Mouse (Mus musculus) liver, embryonic 12.5 days (tissue): ENCODE results near the gene Arid4a. TPM values are rescaled to one million over a fixed set of nuclear protein-coding genes. Genes with fewer than 3 reads are reported as not detected.
"Not testable (repeated sequence)": the region's sequence is repeated elsewhere in the genome, so short reads cannot be mapped to it uniquely, and the experiment has no call there.

ENCODE experiments used
- ATAC-seq: fragments of 200-750 bp; cut with Nextera tagmentation; 2 replicates; pipeline ENCODE4 v1.8.0; 2017; ENCODE audit warnings: moderate number of reproducible peaks, mild to moderate bottlenecking, moderate library complexity
- H3K27ac ChIP-seq: fragments of 300-500 bp; sonication (generic); 2 replicates; pipeline ENCODE4 v1.5.1; 2016; ENCODE audit warnings: mild to moderate bottlenecking
- H3K27me3 ChIP-seq: fragments of 300-500 bp; sonication (generic); replicated peaks from 2 replicates; pipeline ENCODE4 v1.6.1; 2016; ENCODE audit warnings: mild to moderate bottlenecking, moderate library complexity
- H3K36me3 ChIP-seq: fragments of 300-500 bp; sonication (generic); 2 replicates; pipeline ENCODE4 v1.6.1; 2016; ENCODE audit warnings: mild to moderate bottlenecking, moderate library complexity
- H3K4me1 ChIP-seq: fragments of 300-500 bp; sonication (generic); 2 replicates; pipeline ENCODE4 v1.6.1; 2016
- H3K4me2 ChIP-seq: fragments of 300-500 bp; sonication (generic); 2 replicates; pipeline ENCODE4 v1.6.1; 2016; ENCODE audit warnings: mild to moderate bottlenecking, moderate library complexity
- H3K4me3 ChIP-seq: fragments of 300-500 bp; sonication (generic); 2 replicates; pipeline ENCODE4 v1.5.1; 2016; ENCODE audit warnings: mild to moderate bottlenecking, moderate library complexity
- H3K9ac ChIP-seq: fragments of 300-500 bp; sonication (generic); 2 replicates; pipeline ENCODE4 v1.6.1; 2016; ENCODE audit warnings: mild to moderate bottlenecking, moderate library complexity
- H3K9me3 ChIP-seq: fragments of 300-500 bp; sonication (generic); replicated peaks from 2 replicates; pipeline ENCODE4 v1.6.1; 2016; ENCODE audit warnings: mild to moderate bottlenecking, moderate library complexity
- WGBS: fragments of 180-500 bp; shearing (Covaris S2); methylation state at CpG from one replicate; pipeline ENCODE4 v1.1.7; 2016; ENCODE audit not compliant: insufficient replicate concordance; 5-methylcytosine and 5-hydroxymethylcytosine counted together
- polyA plus RNA-seq: library from polyadenylated mRNA; unstranded; fragments of >200 nt; fragmentation: Nextera tagmentation; extraction: Ambion mirVana; gene quantifications from 2 replicates; pipeline ENCODE4 v1.2.1, GENCODE M21; 2016

Gene Arid4a
- polyA plus RNA-seq, 1 experiment from 2014 or later, result 23.4 TPM

DNA sequence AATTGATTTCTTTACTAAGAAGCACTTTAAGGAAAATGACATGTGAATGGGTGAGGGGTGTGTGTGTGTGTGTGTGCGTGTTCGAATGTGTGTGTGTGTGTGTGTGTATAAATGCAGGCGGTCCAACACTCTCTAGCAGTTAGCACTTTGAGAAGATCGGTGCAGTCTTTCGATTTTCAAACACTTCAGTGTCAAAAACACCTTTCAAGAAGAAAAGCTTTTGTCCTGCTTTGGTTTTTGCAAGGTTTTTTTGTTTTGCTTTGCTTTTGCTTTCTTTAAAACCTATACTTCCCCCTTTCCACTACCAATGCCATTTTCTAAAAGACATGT, 1.4 kb downstream of the Arid4a start:
- ATAC-seq, result no peak
- peak overlapping the region; percentile 88 for H3K4me2 ChIP-seq
- H3K36me3 ChIP-seq, result peaks cover 41% of the 10 kb centered on the region
- peaks cover 24% of the 10 kb centered on the region for H3K4me1 ChIP-seq
- H3K27ac ChIP-seq, result peak overlapping the region; percentile 98
- 15% methylated on average over 5 of the region's 5 CpGs for WGBS
- H3K4me3 ChIP-seq, result peak overlapping the region; percentile 94
- H3K27me3 ChIP-seq, result no peaks in the 10 kb centered on the region
- no peaks in the 10 kb centered on the region for H3K9me3 ChIP-seq
- H3K9ac ChIP-seq, result peak overlapping the region; percentile 97

DNA sequence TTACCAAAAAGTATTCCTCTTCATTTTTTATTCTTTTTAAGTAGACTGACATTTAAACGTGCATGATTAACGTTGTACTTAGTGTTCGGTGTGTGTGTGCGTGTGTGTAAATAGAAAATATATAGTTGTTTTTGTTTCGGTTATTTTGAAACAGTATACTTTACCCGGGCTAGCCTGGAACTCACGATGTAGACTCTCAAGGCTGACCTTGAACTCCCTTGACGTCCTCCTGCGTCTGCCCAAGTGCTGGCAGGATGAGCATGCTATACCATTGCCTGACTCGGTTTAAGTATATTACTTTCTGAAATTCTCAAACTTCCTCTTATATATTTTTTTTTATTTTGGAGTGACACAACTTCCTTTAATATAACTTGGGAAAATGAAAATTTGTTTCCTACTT, 2.0 kb downstream of the Arid4a start:
- Histone ChIP-seq H3K9ac (no peak overlapping the region), H3K9me3 (no peaks in the 10 kb centered on the region), H3K36me3 (peaks cover 42% of the 10 kb centered on the region), H3K4me3 (peak overlapping the region; percentile 94; the same call in 1 of the 2 replicates), H3K4me1 (peaks cover 20% of the 10 kb centered on the region), H3K4me2 (peak overlapping the region; percentile 88), H3K27me3 (no peaks in the 10 kb centered on the region), H3K27ac (no peak overlapping the region)
- WGBS, result 84% methylated on average over 10 of the region's 10 CpGs
- ATAC-seq, result no peak

DNA sequence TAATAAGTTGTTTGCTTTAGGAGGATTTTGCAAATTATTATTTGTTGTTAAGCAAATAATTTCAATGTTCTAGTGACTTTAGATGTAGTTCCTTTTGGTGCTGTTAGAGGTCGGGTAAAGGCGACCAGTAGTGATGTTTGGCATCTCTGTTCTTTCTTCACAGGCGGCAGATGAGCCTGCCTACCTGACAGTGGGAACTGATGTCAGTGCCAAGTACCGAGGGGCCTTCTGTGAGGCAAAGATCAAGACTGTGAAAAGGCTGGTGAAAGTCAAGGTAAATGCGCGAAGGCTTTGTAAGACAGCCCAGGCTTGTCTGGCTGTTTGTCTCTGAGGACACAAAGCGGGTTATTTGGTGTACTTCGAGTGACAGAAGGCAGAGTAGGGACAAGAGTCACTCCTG, 3.4 kb downstream of the Arid4a start:
- 91% methylated on average over 8 of the region's 8 CpGs for WGBS
- Histone ChIP-seq H3K4me2 (no peak overlapping the region), H3K4me1 (peaks cover 10% of the 10 kb centered on the region), H3K36me3 (peaks cover 51% of the 10 kb centered on the region), H3K4me3 (no peak overlapping the region), H3K27ac (no peak overlapping the region), H3K27me3 (no peaks in the 10 kb centered on the region), H3K9me3 (no peaks in the 10 kb centered on the region), H3K9ac (no peak overlapping the region)
- no peak for ATAC-seq

DNA sequence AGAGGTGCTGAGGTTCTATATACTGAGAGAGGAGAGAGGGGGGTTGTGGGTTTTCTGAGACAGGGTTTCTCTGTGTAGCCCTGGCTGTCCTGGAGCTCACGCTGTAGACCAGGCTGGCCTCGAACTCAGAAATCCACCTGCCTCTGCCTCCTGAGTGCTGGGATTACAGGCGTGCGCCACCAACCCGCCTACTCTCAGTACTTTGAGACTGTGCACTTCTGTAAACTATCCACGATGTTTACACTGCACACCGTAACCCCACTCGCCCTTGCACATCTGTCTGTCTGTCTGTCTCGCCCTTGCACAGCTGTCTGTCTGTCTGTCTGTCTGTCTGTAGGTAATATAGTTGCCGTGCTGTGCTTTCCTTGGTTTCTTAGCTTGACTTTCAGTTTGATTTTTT, 8.6 kb downstream of the Arid4a start:
- no peak for ATAC-seq
- Histone ChIP-seq H3K4me3 (no peak overlapping the region), H3K4me2 (no peak overlapping the region), H3K36me3 (peaks cover 93% of the 10 kb centered on the region), H3K27ac (no peak overlapping the region), H3K9ac (no peak overlapping the region), H3K9me3 (no peaks in the 10 kb centered on the region), H3K27me3 (no peaks in the 10 kb centered on the region), H3K4me1 (no peaks in the 10 kb centered on the region)
- 93% methylated on average over 10 of the region's 10 CpGs for WGBS

DNA sequence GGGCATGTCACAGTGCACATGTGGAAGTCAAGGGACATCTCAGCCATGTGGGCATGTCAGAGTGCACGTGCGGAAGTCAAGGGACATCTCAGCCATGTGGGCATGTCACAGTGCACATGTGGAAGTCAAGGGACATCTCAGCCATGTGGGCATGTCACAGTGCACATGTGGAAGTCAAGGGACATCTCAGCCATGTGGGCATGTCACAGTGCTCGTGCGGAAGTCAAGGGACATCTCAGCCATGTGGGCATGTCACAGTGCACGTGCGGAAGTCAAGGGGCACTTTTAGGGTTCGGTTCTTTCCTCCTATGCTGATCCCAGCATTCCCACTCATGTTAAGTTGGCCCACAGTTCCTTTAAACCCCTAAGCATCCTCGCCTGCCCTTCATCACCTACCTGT, 12.5 kb downstream of the Arid4a start:
- 81% methylated on average over 8 of the region's 8 CpGs for WGBS
- H3K9ac ChIP-seq, H3K4me1 ChIP-seq, H3K4me2 ChIP-seq, ATAC-seq, H3K27ac ChIP-seq, H3K9me3 ChIP-seq, H3K27me3 ChIP-seq, H3K4me3 ChIP-seq: not testable (repeated sequence)
- H3K36me3 ChIP-seq, result peaks cover 85% of the 10 kb centered on the region

DNA sequence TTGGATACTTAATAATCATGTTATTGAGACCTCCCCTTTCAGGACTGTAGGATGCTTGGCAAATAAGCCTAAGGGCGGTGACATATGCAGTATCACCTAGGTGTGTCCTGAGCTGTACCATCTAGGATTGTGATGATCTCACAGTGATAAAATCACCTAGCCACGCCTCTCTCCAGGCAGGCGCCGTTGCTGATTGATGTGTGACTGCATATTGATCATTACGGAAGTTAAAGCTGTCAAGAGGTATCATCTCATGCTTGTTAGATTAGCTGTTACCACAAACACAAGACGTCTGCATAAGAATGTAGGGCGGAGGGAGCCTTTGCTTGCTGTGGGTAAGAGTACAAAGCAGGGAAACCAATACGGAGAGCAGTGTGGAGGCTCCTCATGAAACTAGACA, 14.5 kb downstream of the Arid4a start:
- Histone ChIP-seq H3K4me3 (no peak overlapping the region), H3K36me3 (peaks cover 78% of the 10 kb centered on the region), H3K4me1 (no peaks in the 10 kb centered on the region), H3K27ac (no peak overlapping the region), H3K4me2 (no peak overlapping the region), H3K9me3 (no peaks in the 10 kb centered on the region), H3K27me3 (no peaks in the 10 kb centered on the region), H3K9ac (no peak overlapping the region)
- no peak for ATAC-seq
- WGBS, result 81% methylated on average over 8 of the region's 8 CpGs

DNA sequence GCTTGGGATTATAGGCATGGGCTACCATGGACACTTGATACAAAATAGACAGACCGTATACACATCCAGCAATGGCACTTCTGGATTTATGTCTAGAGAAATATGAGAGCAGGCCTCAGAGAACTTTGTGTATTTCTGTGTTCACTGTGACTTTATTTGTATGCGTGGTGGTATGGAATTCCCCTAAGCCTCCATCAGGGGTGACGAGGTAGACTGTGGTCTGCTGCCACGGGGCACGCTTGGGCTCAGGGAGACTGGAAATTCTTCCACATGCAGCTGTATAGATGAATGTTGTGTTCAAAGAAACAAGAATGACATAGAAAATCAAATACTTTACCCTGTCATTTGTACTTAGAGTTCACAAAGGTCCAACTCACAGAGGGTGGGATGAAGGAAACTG, 14.9 kb downstream of the Arid4a start:
- Histone ChIP-seq H3K9ac (no peak overlapping the region), H3K4me2 (no peak overlapping the region), H3K4me3 (no peak overlapping the region), H3K9me3 (no peaks in the 10 kb centered on the region), H3K27ac (no peak overlapping the region), H3K4me1 (no peaks in the 10 kb centered on the region), H3K27me3 (no peaks in the 10 kb centered on the region), H3K36me3 (peaks cover 75% of the 10 kb centered on the region)
- 93% methylated on average over 5 of the region's 5 CpGs for WGBS
- ATAC-seq, result no peak

DNA sequence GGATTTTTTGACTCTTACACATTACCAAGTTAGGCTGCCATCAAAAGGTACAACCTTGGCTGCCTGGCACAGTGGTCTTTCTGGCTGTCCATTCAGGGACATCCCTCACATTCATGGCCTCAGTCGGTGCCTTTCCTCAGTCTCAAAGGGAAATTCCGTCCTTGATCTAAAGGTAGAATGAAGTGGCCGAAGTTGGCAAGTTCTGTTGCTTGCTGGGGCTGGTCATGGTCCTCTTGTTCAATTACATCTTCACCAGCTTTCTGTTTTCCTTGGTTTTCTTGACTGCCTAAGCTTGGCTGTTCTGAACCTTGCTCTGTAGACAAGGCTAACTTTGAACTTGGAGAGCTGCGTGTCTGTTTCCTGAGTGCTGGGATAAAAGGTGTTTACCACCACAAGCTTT, 20.0 kb downstream of the Arid4a start:
- Histone ChIP-seq H3K4me2 (no peak overlapping the region), H3K27me3 (no peaks in the 10 kb centered on the region), H3K9me3 (no peaks in the 10 kb centered on the region), H3K36me3 (peaks cover 77% of the 10 kb centered on the region), H3K27ac (no peak overlapping the region), H3K4me3 (no peak overlapping the region), H3K4me1 (peaks cover 14% of the 10 kb centered on the region), H3K9ac (no peak overlapping the region)
- ATAC-seq, result no peak
- 89% methylated on average over 4 of the region's 4 CpGs for WGBS

DNA sequence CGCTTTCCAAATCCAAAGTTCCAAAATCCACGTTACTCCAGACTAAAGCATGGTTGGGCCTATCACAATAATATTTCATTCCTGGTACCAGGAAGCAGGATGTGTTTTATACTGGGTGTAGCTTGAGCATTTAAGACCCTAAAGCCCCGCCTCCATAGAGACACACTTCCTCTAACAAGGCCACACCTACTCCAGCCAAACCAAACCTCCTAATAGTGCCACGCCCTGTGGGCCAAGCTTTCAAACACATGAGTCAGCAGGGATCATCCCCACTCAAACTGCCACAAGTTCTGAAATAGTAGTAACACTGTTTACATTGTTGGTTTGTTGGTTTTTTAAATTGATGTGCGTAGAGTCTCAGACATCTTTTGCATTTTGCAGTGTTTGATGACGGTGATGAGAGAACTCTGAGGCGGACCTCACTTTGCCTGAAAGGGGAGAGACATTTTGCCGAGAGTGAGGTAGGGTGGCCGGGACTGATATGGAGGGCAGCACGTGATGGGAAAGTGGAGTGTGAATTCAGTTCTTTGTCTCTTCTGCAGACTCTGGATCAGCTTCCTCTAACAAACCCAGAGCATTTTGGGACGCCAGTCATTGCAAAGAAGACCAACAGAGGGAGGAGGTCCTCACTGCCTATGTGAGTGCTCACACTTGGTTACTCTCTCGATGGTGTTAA, 21.1 kb downstream of the Arid4a start:
- ATAC-seq, result peak; percentile 85
- H3K9me3 ChIP-seq, result no peaks in the 10 kb centered on the region
- H3K4me2 ChIP-seq, result no peak overlapping the region
- peaks cover 14% of the 10 kb centered on the region for H3K4me1 ChIP-seq
- no peaks in the 10 kb centered on the region for H3K27me3 ChIP-seq
- peak overlapping the region; percentile 31; the same call in 1 of the 2 replicates for H3K27ac ChIP-seq
- 84% methylated on average over 12 of the region's 12 CpGs for WGBS
- H3K36me3 ChIP-seq, result peaks cover 83% of the 10 kb centered on the region
- no peak overlapping the region for H3K9ac ChIP-seq
- H3K4me3 ChIP-seq, result no peak overlapping the region

DNA sequence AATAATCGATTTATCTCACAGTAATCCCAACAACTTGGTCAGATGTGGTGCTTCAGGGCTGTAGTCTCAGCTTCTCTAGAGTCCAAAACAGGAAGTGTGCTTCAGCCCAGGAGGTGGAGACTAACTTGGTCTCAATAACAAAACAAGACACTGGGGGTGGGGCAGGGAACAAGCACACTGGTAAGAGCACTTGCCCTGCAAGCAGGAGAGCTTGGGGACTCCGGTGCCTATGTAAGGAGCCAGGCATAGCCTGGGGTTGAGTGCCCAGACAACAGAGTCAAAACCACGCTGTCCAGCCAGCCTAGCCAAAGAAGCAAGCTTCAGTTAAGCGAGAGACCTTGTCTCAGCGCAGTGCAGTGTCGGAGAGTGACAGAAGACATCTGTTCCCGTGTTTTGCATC, 24.7 kb downstream of the Arid4a start:
- Histone ChIP-seq H3K9me3 (no peaks in the 10 kb centered on the region), H3K4me3 (no peak overlapping the region), H3K9ac (no peak overlapping the region), H3K36me3 (peaks cover 85% of the 10 kb centered on the region), H3K4me2 (no peak overlapping the region), H3K27ac (no peak overlapping the region), H3K4me1 (peaks cover 14% of the 10 kb centered on the region), H3K27me3 (no peaks in the 10 kb centered on the region)
- WGBS, result 76% methylated on average over 7 of the region's 7 CpGs
- no peak for ATAC-seq

DNA sequence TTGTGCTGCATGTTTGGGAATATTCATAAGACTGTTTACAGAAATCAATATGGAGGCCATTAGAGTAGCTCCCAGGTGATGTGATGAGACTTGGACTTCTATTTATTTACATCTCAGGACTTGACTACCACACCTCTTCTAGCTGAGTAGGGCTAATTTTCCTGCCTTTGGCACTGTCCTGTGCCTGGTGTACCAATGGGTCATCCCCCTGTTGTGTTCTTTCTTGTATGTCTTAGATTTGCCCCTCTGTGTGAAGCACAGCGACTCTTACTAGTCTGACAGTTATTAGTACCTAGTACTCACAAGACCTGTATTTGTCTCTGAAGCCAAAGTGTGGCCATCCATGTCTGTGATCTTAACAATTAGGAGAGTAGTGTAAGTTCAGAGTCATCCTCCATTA, 26.7 kb downstream of the Arid4a start:
- Histone ChIP-seq H3K9ac (no peak overlapping the region), H3K27me3 (no peaks in the 10 kb centered on the region), H3K4me2 (no peak overlapping the region), H3K36me3 (peaks cover 84% of the 10 kb centered on the region), H3K9me3 (no peaks in the 10 kb centered on the region), H3K27ac (no peak overlapping the region), H3K4me3 (no peak overlapping the region), H3K4me1 (0 out of 2 replicates have a peak, but pooled peaks cover 3% of the 10 kb centered on the region)
- 84% methylated on average over 1 of the region's 1 CpGs for WGBS
- no peak for ATAC-seq

DNA sequence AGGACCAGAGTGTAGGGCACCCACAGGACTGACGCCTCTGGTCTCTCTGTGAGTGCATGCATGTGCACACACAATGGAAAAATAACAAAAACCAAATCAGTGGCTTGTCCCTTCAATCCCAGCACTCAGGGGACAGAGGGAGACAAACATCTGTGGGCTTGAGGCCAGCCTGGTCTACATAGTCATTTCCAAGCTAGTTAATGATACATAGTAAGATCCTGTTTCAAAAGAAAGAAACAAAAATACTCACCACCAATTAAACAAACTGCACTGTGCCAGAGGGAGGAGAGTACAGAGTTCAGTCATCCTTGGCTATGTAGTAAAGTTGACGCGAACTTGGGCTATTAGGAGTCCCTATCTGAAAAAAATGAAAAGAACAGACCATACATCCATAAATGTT, 27.8 kb downstream of the Arid4a start:
- H3K36me3 ChIP-seq, result peaks cover 77% of the 10 kb centered on the region
- ATAC-seq, result no peak
- no peak overlapping the region for H3K27ac ChIP-seq
- H3K4me1 ChIP-seq, result 0 out of 2 replicates have a peak, but pooled peaks cover 3% of the 10 kb centered on the region
- WGBS, result 86% methylated on average over 3 of the region's 3 CpGs
- no peak overlapping the region for H3K4me3 ChIP-seq
- H3K4me2 ChIP-seq, result no peak overlapping the region
- H3K27me3 ChIP-seq, result no peaks in the 10 kb centered on the region
- no peak overlapping the region for H3K9ac ChIP-seq
- no peaks in the 10 kb centered on the region for H3K9me3 ChIP-seq

DNA sequence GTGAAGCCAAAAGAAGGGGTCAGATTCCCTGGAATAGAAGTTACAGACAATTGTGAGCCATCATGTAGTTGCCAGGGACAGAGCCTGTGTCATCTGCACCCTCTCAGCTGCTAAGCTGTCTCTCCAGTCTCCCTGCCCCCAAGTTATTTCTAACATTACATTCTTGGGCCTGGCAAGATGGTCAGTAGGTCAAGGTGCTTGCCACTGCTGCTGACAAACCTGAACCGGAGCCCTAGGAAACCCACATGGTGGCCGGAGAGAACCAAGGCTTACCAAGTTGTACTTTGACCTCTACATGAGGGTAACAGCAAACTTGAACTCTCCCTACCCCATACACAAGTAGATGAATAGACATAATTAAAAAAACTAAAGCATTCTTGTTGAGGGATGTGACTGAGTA, 28.7 kb downstream of the Arid4a start:
- Histone ChIP-seq H3K4me2 (no peak overlapping the region), H3K4me1 (0 out of 2 replicates have a peak, but pooled peaks cover 3% of the 10 kb centered on the region), H3K27me3 (no peaks in the 10 kb centered on the region), H3K36me3 (peaks cover 71% of the 10 kb centered on the region), H3K9me3 (no peaks in the 10 kb centered on the region), H3K27ac (no peak overlapping the region), H3K9ac (no peak overlapping the region), H3K4me3 (no peak overlapping the region)
- WGBS, result 79% methylated on average over 2 of the region's 2 CpGs
- ATAC-seq, result no peak
